Mouse (Mus musculus): ENCODE data around the gene Olfr672.
"Not testable (repeated sequence)": the region's sequence is repeated elsewhere in the genome, so short reads cannot be mapped to it uniquely, and the experiment has no call there.

GRCm38 (mm10) chr7:104950234-104950633, 51.6 kb downstream of the Olfr672 start:
- TF ChIP-seq CTCF (IDR thresholded peaks at IDR 0.05; ENCODE audit: extremely low read depth, insufficient read depth, insufficient read length, insufficient replicate concordance); POLR2A (IDR thresholded peaks at IDR 0.05; ENCODE audit: low read depth, low read length): not testable (repeated sequence)
